Mouse (Mus musculus): Measurements from ENCODE around the gene Trak2.
"Not testable (repeated sequence)": the region's sequence is repeated elsewhere in the genome, so short reads cannot be mapped to it uniquely, and the experiment has no call there.

DNA sequence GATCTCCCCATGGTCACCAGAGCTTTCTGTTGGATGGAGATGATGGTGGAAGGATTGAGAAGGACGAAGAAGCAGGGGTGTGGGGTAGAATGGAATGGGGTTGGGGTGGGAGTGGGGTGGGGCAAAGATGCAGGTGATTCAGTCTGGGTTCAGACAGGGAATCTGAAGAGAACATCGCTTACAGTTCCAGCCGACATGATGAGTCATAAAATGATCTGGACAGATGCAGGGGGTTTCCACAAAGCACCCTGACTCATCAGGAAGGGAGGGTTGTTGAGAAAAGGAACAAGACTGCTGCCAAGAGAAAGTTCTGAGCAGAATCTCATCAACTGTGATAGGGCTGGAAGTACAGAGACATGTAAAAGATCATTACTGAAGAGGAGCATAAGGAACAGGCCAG lies 116.4 kb downstream of the Trak2 start:
- TF ChIP-seq GATA1, TAL1 (IDR thresholded peaks at IDR 0.05; ENCODE audit: low read length): not testable (repeated sequence)
